Mouse (Mus musculus): ENCODE results near the gene Spns3. TPM values are rescaled to one million over a fixed set of nuclear protein-coding genes. Genes with fewer than 3 reads are reported as not detected.
"Not testable (repeated sequence)": the region's sequence is repeated elsewhere in the genome, so short reads cannot be mapped to it uniquely, and the experiment has no call there.

Spns3 gene
- total RNA-seq, 1 experiment from 2014 or later = 20.5 TPM

GRCm38 (mm10) chr11:72560661-72561060 is 10.4 kb upstream of the Spns3 start:
- ATAC-seq (replicated peaks; ENCODE audit: low read depth, poor library complexity, severe bottlenecking) = no peak

DNA sequence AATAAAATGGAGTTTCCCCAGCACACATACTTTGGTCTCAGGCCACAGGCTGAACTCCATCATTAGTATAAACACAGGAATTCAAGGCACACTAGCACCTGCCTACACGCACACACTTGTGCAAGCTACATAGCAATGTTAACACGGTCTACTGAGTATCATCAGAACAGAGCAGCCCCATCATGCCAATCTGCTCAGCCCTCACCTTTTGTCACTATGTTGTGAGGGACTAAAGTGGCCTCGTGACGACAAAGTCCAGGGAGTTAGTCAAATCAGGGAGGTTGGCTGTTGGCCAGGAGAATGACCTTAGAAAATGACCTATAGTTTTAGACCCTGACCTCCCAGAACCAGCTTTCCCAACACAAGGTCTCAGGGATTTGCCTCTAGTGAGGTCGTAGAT is 7.8 kb upstream of the Spns3 start:
- ATAC-seq (replicated peaks; ENCODE audit: low read depth, poor library complexity, severe bottlenecking) = no peak

- ATAC-seq (replicated peaks; ENCODE audit: low read depth, poor library complexity, severe bottlenecking) = no peak
These were observed 6.6 kb upstream of the Spns3 start for GRCm38 (mm10) chr11:72556953-72557352.

- ATAC-seq (replicated peaks; ENCODE audit: low read depth, poor library complexity, severe bottlenecking) = peak; percentile 41; the same call in 1 of the 2 replicates
These were observed 6.2 kb upstream of the Spns3 start for GRCm38 (mm10) chr11:72556470-72556869.

DNA sequence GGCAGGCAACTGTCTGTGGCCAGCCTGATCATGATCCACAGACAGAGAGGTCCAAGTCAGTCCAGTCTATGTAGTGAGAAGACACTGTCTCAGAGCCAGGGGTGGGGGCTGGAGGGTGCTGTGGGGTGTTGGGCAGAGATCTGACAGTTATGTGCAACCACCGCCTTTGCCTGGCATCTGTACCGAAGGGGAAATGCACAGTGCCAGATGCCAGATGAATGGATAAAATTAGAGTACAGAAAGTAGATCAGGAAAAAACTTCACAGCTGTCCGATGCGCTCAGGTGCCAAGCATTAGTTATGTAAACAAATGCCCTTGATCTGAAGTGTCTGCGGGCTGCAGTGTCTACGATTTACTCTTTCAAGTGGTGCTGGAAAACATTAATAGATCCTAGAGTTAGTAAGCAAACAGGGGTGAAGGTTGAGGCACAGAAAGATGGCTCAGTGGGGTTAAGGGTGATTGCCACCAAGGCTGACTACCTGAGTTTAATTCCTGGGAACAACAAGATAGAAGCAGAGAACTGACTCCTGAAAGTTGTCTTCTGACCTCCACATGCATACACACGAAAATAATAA is 1.3 kb upstream of the Spns3 start:
- 0 out of 2 replicates have a peak, but pooled peaks have one; percentile 1 for ATAC-seq (replicated peaks; ENCODE audit: low read depth, poor library complexity, severe bottlenecking)

DNA sequence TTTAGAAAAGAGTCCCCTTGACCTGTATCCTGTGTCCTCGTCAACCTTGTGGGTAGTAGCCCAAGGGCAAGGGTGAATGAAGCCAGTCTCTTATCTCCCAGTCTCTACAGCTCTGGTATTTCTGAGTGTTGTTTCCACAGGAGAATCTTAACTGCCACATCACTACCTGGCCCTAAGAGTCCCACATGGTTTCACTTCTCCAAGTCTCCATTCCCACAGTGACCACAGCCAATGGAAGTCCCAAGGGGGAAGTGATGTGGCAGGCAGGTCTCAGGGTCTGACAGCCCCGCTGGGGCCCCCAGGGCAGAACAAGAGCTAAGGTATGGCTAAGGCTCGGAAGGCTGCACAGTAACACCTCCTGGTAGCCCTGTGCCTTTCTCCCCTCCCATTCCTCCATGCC is 3.1 kb downstream of the Spns3 start:
- ATAC-seq (replicated peaks; ENCODE audit: low read depth, poor library complexity, severe bottlenecking) = peak; percentile 44

GRCm38 (mm10) chr11:72544716-72545115 is 5.6 kb downstream of the Spns3 start:
- ATAC-seq (replicated peaks; ENCODE audit: low read depth, poor library complexity, severe bottlenecking) = no peak

DNA sequence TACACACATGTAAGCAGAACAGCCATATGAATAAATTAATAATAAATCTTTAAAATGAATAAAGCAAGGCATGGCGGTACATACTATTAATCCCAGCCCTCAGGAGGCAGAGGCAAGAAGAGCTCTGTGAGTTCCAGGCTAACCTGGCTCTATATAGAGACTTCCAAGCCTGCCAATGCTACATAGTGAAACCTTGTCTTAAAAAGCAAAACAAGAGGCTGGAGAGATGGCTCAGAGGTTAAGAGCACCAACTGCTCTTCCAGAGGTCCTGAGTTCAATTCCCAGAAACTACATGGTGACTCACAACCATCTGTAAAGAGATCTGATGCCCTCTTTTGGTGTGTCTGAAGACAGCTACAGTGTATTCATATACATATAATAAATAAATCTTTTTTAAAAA is 6.6 kb downstream of the Spns3 start:
- not testable (repeated sequence) for ATAC-seq (replicated peaks; ENCODE audit: low read depth, poor library complexity, severe bottlenecking)

DNA sequence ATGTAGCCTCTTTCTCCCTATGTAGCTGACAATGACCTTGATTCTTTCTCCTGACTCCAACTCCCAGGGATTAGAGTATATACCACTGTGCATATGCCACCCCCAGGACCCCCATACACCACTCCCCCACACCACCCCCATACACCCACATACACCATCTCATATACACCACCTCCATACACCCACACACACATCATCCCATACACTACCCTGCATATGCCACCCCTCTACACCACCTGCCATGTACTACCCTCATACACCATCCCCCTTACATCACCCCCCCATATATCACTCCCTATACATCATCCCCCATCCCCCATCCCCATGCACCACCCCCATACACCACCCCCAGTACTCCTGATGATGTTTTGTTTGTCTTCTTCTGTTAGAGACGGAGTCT is 7.7 kb downstream of the Spns3 start:
- no peak for ATAC-seq (replicated peaks; ENCODE audit: low read depth, poor library complexity, severe bottlenecking)

DNA sequence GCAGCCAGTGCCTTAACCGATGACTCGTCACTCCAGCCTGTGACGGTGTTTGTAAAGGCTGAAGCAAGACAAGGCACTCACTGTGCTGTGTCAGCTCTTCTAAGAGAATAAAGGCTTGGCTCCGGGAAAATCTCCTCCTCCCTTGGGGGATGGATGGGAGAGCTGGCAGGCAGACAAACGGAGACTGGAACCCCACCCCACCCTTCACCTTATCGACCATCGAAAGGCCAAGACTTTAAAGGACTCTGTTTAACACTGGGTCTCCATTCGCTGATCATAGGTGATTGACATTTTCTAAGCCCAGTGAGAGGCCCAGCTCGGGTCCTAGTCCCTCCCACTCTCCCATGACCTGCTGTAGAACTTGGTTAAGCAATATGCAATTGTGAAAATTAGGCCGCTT is 8.4 kb downstream of the Spns3 start:
- ATAC-seq (replicated peaks; ENCODE audit: low read depth, poor library complexity, severe bottlenecking) = no peak

GRCm38 (mm10) chr11:72540437-72540836 is 9.9 kb downstream of the Spns3 start:
- ATAC-seq (replicated peaks; ENCODE audit: low read depth, poor library complexity, severe bottlenecking) = peak; percentile 43

DNA sequence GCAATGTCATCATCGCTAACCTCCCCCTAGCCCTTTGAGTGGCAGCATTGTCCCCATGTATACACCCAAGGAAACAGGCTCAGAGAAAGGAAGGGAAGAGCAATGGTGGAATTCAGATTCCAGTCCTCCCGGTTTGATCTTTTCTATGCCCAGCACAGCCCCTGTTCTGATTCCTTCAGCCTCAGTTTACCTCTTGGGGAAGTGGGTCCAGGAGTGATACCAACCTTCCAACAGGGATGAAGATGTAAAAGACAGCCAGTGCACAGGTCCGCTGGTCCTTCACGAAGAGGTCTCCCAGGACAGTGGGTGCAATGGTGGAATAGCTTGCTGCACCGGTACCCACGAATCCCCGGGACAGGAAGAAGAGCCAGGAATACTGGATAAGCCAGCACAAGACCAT is 11.5 kb downstream of the Spns3 start:
- ATAC-seq (replicated peaks; ENCODE audit: low read depth, poor library complexity, severe bottlenecking) = no peak

DNA sequence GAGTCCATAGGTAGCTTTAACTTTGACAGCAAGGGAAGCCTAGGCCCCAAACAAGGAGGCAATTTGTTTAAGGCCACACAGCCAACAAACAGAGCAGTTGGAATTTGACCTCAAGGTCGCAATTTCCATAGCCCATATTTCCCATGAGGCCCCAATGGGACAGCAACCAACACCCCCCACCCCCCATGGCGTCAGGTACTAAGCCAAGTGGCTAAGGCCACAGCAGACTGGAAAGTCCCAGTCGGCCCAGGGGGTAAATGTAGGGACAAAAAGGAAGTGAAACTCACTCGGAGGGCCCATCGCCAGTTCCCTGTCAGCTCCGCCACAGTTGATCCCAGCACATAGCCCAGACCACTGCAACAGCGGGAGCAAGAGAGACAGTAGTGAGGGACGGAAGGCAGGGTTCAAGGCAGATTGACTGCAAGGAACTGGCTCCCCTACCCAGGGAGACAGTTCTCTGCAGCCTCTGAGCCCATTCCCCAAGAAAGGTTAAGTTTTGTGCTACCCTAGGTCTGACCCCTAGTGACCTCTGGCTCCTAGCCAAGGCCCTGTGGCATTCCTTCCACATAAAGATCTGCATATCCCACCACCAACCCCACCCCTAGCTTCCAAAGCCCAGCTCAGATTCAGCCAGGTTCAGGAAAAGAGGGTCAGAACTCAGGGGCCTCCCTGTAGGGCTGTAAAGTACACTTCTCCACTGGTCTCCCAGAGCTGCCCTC is 12.1 kb downstream of the Spns3 start:
- ATAC-seq (replicated peaks; ENCODE audit: low read depth, poor library complexity, severe bottlenecking) = peak; percentile 77

DNA sequence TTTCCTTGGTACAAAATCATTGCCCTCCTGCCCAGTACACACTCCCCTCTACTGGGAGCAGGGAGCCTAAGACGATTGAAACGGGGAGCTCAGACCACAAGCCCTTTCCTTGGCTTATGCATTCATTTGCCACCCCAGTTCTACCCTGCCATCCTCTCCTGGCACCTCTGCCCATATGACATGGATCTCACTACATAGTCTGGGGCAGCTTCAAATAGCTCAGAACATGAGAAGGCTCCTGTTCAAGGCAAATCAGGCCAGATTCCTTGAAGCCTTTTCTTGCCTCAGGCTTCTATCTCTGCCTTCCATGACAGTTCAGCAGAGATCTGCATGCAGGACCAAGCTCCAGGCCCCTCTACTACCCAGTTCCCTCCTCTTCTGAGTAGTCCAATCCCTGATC is 12.8 kb downstream of the Spns3 start:
- ATAC-seq (replicated peaks; ENCODE audit: low read depth, poor library complexity, severe bottlenecking) = no peak

- no peak for ATAC-seq (replicated peaks; ENCODE audit: low read depth, poor library complexity, severe bottlenecking)
These were observed 14.8 kb downstream of the Spns3 start for GRCm38 (mm10) chr11:72535519-72535918.

GRCm38 (mm10) chr11:72532890-72533289 is 17.4 kb downstream of the Spns3 start:
- no peak for ATAC-seq (replicated peaks; ENCODE audit: low read depth, poor library complexity, severe bottlenecking)

DNA sequence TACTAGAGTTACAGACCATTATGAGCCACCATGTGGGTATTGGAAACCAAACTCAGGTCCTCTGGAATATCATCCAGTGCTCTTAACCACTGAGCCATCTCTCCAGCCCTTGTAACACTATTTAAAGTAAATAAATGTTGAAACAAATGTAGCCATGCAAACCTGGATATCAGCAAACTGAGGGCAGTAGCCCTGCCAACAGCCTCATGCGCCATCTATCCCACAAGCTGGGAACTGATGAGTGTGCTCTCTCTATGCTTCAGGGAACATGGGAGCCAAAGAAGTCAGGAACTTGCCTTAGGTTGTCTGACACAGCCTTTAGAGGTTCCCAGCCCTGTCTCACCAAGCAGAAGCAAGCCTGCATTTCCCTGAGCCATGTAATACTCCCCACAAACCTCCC is 18.7 kb downstream of the Spns3 start:
- ATAC-seq (replicated peaks; ENCODE audit: low read depth, poor library complexity, severe bottlenecking) = no peak

- ATAC-seq (replicated peaks; ENCODE audit: low read depth, poor library complexity, severe bottlenecking) = no peak
These were observed 19.2 kb downstream of the Spns3 start for GRCm38 (mm10) chr11:72531144-72531543.

DNA sequence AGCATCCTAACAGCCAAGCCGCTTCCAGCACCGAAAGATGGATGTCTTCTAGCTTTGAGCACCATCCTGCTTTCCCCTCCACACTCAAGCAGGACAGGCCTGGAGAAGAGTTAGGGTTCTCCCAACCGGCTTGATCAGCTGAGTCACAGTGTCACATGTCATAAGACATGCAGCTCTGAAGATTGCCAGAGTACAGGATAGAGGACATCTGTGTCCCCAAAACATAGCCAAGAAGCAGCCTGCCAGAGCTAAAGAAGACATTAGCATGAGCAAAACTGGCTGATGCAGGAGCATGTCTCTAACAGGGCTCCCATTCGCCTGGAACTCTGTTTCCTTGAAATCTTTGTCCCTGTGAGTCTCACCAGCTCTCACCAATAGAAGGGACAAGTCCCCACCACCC is 24.1 kb downstream of the Spns3 start:
- no peak for ATAC-seq (replicated peaks; ENCODE audit: low read depth, poor library complexity, severe bottlenecking)

- no peak for ATAC-seq (replicated peaks; ENCODE audit: low read depth, poor library complexity, severe bottlenecking)
These were observed 26.6 kb downstream of the Spns3 start for GRCm38 (mm10) chr11:72523711-72524110.

- ATAC-seq (replicated peaks; ENCODE audit: low read depth, poor library complexity, severe bottlenecking) = no peak
These were observed 27.7 kb downstream of the Spns3 start for GRCm38 (mm10) chr11:72522616-72523041.
